Mouse (Mus musculus): ENCODE results near the gene Atxn2. TPM values are rescaled to one million over a fixed set of nuclear protein-coding genes. Genes with fewer than 3 reads are reported as not detected.
A peak's percentile ranks its signal among the peaks of the same experiment; 100 is the strongest.

Gene Atxn2
- total RNA-seq, 1 experiment, result 58.0 TPM

- Histone ChIP-seq H3K4me3 (ENCODE audit: insufficient read depth in 1 of 2, low read depth in 1 of 2, low read length in 2 of 2, poor library complexity in 1 of 2, severe bottlenecking in 1 of 2) (no peak overlapping the region), H3K36me3 (ENCODE audit: control insufficient read depth, insufficient read depth, low read length, poor library complexity, severe bottlenecking) (no peaks in the 10 kb centered on the region), H3K27ac (ENCODE audit: insufficient read depth, low read depth, low read length, poor library complexity, severe bottlenecking) (no peak overlapping the region), H3K9me3 (ENCODE audit: control insufficient read depth, insufficient read depth, low read depth, low read length) (no peaks in the 10 kb centered on the region), H3K4me1 (ENCODE audit: control insufficient read depth in 2 of 2, insufficient read depth in 2 of 2, low read length in 2 of 2, poor library complexity in 1 of 2) (peaks cover 0 to 2% of the 10 kb centered on the region in 2 experiments; a peak in 1 of 4 replicates), H3K9ac (ENCODE audit: insufficient read depth, low read depth, low read length, poor library complexity, severe bottlenecking) (no peak overlapping the region)
- no peak for TF ChIP-seq MAFK (IDR thresholded peaks at IDR 0.05; ENCODE audit: insufficient read depth, low read depth, low read length)
- no peak for TF ChIP-seq HCFC1 (IDR thresholded peaks at IDR 0.05; ENCODE audit: borderline replicate concordance, insufficient read depth, low read length)
- TF ChIP-seq ZC3H11A (IDR thresholded peaks at IDR 0.05; ENCODE audit: borderline replicate concordance, low read depth, low read length), result no peak
- in situ Hi-C loops (cut with MboI; ENCODE audit: low sequenced_read_pairs in 2 of 2, unreplicated experiment in 2 of 2), result no loop called here
- DNase-seq (ENCODE audit: low read depth, low spot score), result no peak
Observed at GRCm38 (mm10) chr5:121692897-121693296, 18.2 kb upstream of the Atxn2 start.

- no peak for TF ChIP-seq HCFC1 (IDR thresholded peaks at IDR 0.05; ENCODE audit: borderline replicate concordance, insufficient read depth, low read length)
- in situ Hi-C loops (cut with MboI; ENCODE audit: low sequenced_read_pairs in 2 of 2, unreplicated experiment in 2 of 2), result no loop called here
- H3K9me3 ChIP-seq (ENCODE audit: control insufficient read depth, insufficient read depth, low read depth, low read length), result no peaks in the 10 kb centered on the region
- H3K36me3 ChIP-seq (ENCODE audit: control insufficient read depth, insufficient read depth, low read length, poor library complexity, severe bottlenecking), result no peaks in the 10 kb centered on the region
- no peak for DNase-seq (ENCODE audit: low read depth, low spot score)
- H3K27ac ChIP-seq (ENCODE audit: insufficient read depth, low read depth, low read length, poor library complexity, severe bottlenecking), result no peak overlapping the region
- H3K4me1 ChIP-seq (ENCODE audit: control insufficient read depth in 2 of 2, insufficient read depth in 2 of 2, low read length in 2 of 2, poor library complexity in 1 of 2), result peaks cover 10% of the 10 kb centered on the region in 2 experiments; a peak in 3 of 4 replicates
- H3K4me3 ChIP-seq (ENCODE audit: insufficient read depth in 1 of 2, low read depth in 1 of 2, low read length in 2 of 2, poor library complexity in 1 of 2, severe bottlenecking in 1 of 2), result no peak overlapping the region
- no peak overlapping the region for H3K9ac ChIP-seq (ENCODE audit: insufficient read depth, low read depth, low read length, poor library complexity, severe bottlenecking)
Observed at GRCm38 (mm10) chr5:121696761-121697160, 14.4 kb upstream of the Atxn2 start.

GRCm38 (mm10) chr5:121699891-121700290 is 11.2 kb upstream of the Atxn2 start:
- no peak overlapping the region for H3K4me3 ChIP-seq (ENCODE audit: insufficient read depth in 1 of 2, low read depth in 1 of 2, low read length in 2 of 2, poor library complexity in 1 of 2, severe bottlenecking in 1 of 2)
- peaks cover 9 to 12% of the 10 kb centered on the region in 2 experiments for H3K4me1 ChIP-seq (ENCODE audit: control insufficient read depth in 2 of 2, insufficient read depth in 2 of 2, low read length in 2 of 2, poor library complexity in 1 of 2)
- in situ Hi-C loops (cut with MboI; ENCODE audit: low sequenced_read_pairs in 2 of 2, unreplicated experiment in 2 of 2), result no loop called here
- no peaks in the 10 kb centered on the region for H3K36me3 ChIP-seq (ENCODE audit: control insufficient read depth, insufficient read depth, low read length, poor library complexity, severe bottlenecking)
- no peak for DNase-seq (ENCODE audit: low read depth, low spot score)
- H3K9me3 ChIP-seq (ENCODE audit: control insufficient read depth, insufficient read depth, low read depth, low read length), result no peaks in the 10 kb centered on the region
- no peak for TF ChIP-seq CHD2 (IDR thresholded peaks at IDR 0.05; ENCODE audit: low read depth, low read length)
- TF ChIP-seq MAFK (IDR thresholded peaks at IDR 0.05; ENCODE audit: insufficient read depth, low read depth, low read length), result no peak
- TF ChIP-seq HCFC1 (IDR thresholded peaks at IDR 0.05; ENCODE audit: borderline replicate concordance, insufficient read depth, low read length), result no peak
- no peak for TF ChIP-seq ZC3H11A (IDR thresholded peaks at IDR 0.05; ENCODE audit: borderline replicate concordance, low read depth, low read length)
- no peak for TF ChIP-seq ZNF384 (IDR thresholded peaks at IDR 0.05; ENCODE audit: low read depth, low read length)
- no peak overlapping the region for H3K9ac ChIP-seq (ENCODE audit: insufficient read depth, low read depth, low read length, poor library complexity, severe bottlenecking)
- H3K27ac ChIP-seq (ENCODE audit: insufficient read depth, low read depth, low read length, poor library complexity, severe bottlenecking), result no peak overlapping the region

GRCm38 (mm10) chr5:121700496-121700895 is 10.6 kb upstream of the Atxn2 start:
- H3K9ac ChIP-seq (ENCODE audit: insufficient read depth, low read depth, low read length, poor library complexity, severe bottlenecking), result peak overlapping the region; percentile 31; the same call in 1 of the 2 replicates
- H3K27ac ChIP-seq (ENCODE audit: insufficient read depth, low read depth, low read length, poor library complexity, severe bottlenecking), result no peak overlapping the region
- no peaks in the 10 kb centered on the region for H3K36me3 ChIP-seq (ENCODE audit: control insufficient read depth, insufficient read depth, low read length, poor library complexity, severe bottlenecking)
- TF ChIP-seq ZNF384 (IDR thresholded peaks at IDR 0.05; ENCODE audit: low read depth, low read length), result no peak
- TF ChIP-seq ZC3H11A (IDR thresholded peaks at IDR 0.05; ENCODE audit: borderline replicate concordance, low read depth, low read length), result no peak
- no peak for TF ChIP-seq MAFK (IDR thresholded peaks at IDR 0.05; ENCODE audit: insufficient read depth, low read depth, low read length)
- no peak for TF ChIP-seq CHD2 (IDR thresholded peaks at IDR 0.05; ENCODE audit: low read depth, low read length)
- no peak for TF ChIP-seq HCFC1 (IDR thresholded peaks at IDR 0.05; ENCODE audit: borderline replicate concordance, insufficient read depth, low read length)
- in situ Hi-C loops (cut with MboI; ENCODE audit: low sequenced_read_pairs in 2 of 2, unreplicated experiment in 2 of 2), result no loop called here
- no peak for DNase-seq (ENCODE audit: low read depth, low spot score)
- no peaks in the 10 kb centered on the region for H3K9me3 ChIP-seq (ENCODE audit: control insufficient read depth, insufficient read depth, low read depth, low read length)
- H3K4me3 ChIP-seq (ENCODE audit: insufficient read depth in 1 of 2, low read depth in 1 of 2, low read length in 2 of 2, poor library complexity in 1 of 2, severe bottlenecking in 1 of 2), result 0 out of 4 replicates have a peak overlapping the region, but pooled peaks of 1 of the 2 experiments have one; percentile 13
- peaks cover 10 to 12% of the 10 kb centered on the region in 2 experiments for H3K4me1 ChIP-seq (ENCODE audit: control insufficient read depth in 2 of 2, insufficient read depth in 2 of 2, low read length in 2 of 2, poor library complexity in 1 of 2)

GRCm38 (mm10) chr5:121701111-121701769 is 9.9 kb upstream of the Atxn2 start:
- in situ Hi-C loops (cut with MboI; ENCODE audit: low sequenced_read_pairs in 2 of 2, unreplicated experiment in 2 of 2), result no loop called here
- no peaks in the 10 kb centered on the region for H3K9me3 ChIP-seq (ENCODE audit: control insufficient read depth, insufficient read depth, low read depth, low read length)
- no peak overlapping the region for H3K27ac ChIP-seq (ENCODE audit: insufficient read depth, low read depth, low read length, poor library complexity, severe bottlenecking)
- DNase-seq (ENCODE audit: low read depth, low spot score), result no peak
- no peak overlapping the region; the same call in 1 of the 2 replicates for H3K9ac ChIP-seq (ENCODE audit: insufficient read depth, low read depth, low read length, poor library complexity, severe bottlenecking)
- no peak overlapping the region for H3K4me3 ChIP-seq (ENCODE audit: insufficient read depth in 1 of 2, low read depth in 1 of 2, low read length in 2 of 2, poor library complexity in 1 of 2, severe bottlenecking in 1 of 2)
- H3K4me1 ChIP-seq (ENCODE audit: control insufficient read depth in 2 of 2, insufficient read depth in 2 of 2, low read length in 2 of 2, poor library complexity in 1 of 2), result peaks cover 10 to 12% of the 10 kb centered on the region in 2 experiments
- no peaks in the 10 kb centered on the region for H3K36me3 ChIP-seq (ENCODE audit: control insufficient read depth, insufficient read depth, low read length, poor library complexity, severe bottlenecking)
- TF ChIP-seq ZNF384 (IDR thresholded peaks at IDR 0.05; ENCODE audit: low read depth, low read length), result no peak
- no peak for TF ChIP-seq ZC3H11A (IDR thresholded peaks at IDR 0.05; ENCODE audit: borderline replicate concordance, low read depth, low read length)
- TF ChIP-seq HCFC1 (IDR thresholded peaks at IDR 0.05; ENCODE audit: borderline replicate concordance, insufficient read depth, low read length), result no peak
- TF ChIP-seq MAFK (IDR thresholded peaks at IDR 0.05; ENCODE audit: insufficient read depth, low read depth, low read length), result no peak
- TF ChIP-seq CHD2 (IDR thresholded peaks at IDR 0.05; ENCODE audit: low read depth, low read length), result no peak
